Mouse (Mus musculus) heart, embryonic 14.5 days (tissue): ENCODE measurements around the gene Ifitm3. TPM values are rescaled to one million over a fixed set of nuclear protein-coding genes. Genes with fewer than 3 reads are reported as not detected.

Source experiments
- ATAC-seq: fragments of 200-750 bp; cut with Nextera tagmentation; 2 replicates; pipeline ENCODE4 v1.8.0; 2017; ENCODE audit warnings: low read depth, moderate TSS enrichment; ENCODE audit not compliant: insufficient number of reproducible peaks, insufficient read depth, low FRiP score
- H3K27ac ChIP-seq, 2 experiments: fragments of 200-500 bp in 1 of 2; fragments of 300-500 bp in 1 of 2; sonication (generic) in 1 of 2; replicated peaks in 1 of 2; 2 replicates each; pipeline ENCODE4 v1.5.1; 2012 to 2014; ENCODE audit warnings: low read depth in 2 of 2, low read length in 2 of 2, control low read depth in 1 of 2, mild to moderate bottlenecking in 1 of 2, mixed read lengths in 1 of 2; ENCODE audit not compliant: control insufficient read depth in 1 of 2, insufficient read depth in 1 of 2
- H3K27me3 ChIP-seq: fragments of 300-500 bp; sonication (generic); 2 replicates; pipeline ENCODE4 v1.6.1; 2014; ENCODE audit warnings: mild to moderate bottlenecking, low read length, control low read depth; ENCODE audit not compliant: control insufficient read depth, insufficient read depth
- H3K36me3 ChIP-seq: fragments of 300-500 bp; sonication (generic); 2 replicates; pipeline ENCODE4 v1.6.1; 2014; ENCODE audit warnings: mild to moderate bottlenecking, control low read depth, low read length, mixed read lengths; ENCODE audit not compliant: control insufficient read depth, insufficient read depth
- H3K4me1 ChIP-seq, 2 experiments: fragments of 200-500 bp in 1 of 2; fragments of 300-500 bp in 1 of 2; sonication (generic) in 1 of 2; 2 replicates each; pipeline ENCODE4 v1.6.1; 2012 to 2014; ENCODE audit warnings: low read length in 2 of 2, control low read depth in 1 of 2, mixed read lengths in 1 of 2; ENCODE audit not compliant: control insufficient read depth in 2 of 2, insufficient read depth in 2 of 2
- H3K4me2 ChIP-seq: fragments of 300-500 bp; sonication (generic); 2 replicates; pipeline ENCODE4 v1.6.1; 2014; ENCODE audit warnings: mild to moderate bottlenecking, low read length
- H3K4me3 ChIP-seq, 2 experiments: fragments of 200-500 bp in 1 of 2; fragments of 300-500 bp in 1 of 2; sonication (generic) in 1 of 2; 2 replicates each; pipeline ENCODE4 v1.5.1; 2012 to 2014; ENCODE audit warnings: low read length in 2 of 2, mild to moderate bottlenecking in 2 of 2, control low read depth in 1 of 2, low read depth in 1 of 2, moderate library complexity in 1 of 2; ENCODE audit not compliant: control insufficient read depth in 1 of 2, insufficient read depth in 1 of 2
- H3K9ac ChIP-seq: fragments of 300-500 bp; sonication (generic); 2 replicates; pipeline ENCODE4 v1.6.1; 2014; ENCODE audit warnings: mild to moderate bottlenecking, low read length
- H3K9me3 ChIP-seq: fragments of 300-500 bp; sonication (generic); 2 replicates; pipeline ENCODE4 v1.6.1; 2016; ENCODE audit warnings: low read length, control low read depth; ENCODE audit not compliant: control insufficient read depth
- WGBS: fragments of 180-500 bp; shearing (Covaris S2); extraction: QIAGEN DNeasy Blood & Tissue Kit; methylation state at CpG from one replicate; pipeline ENCODE4 v1.1.7; 2014; 5-methylcytosine and 5-hydroxymethylcytosine counted together
- polyA plus RNA-seq: library from polyadenylated mRNA; unstranded; fragments of >200 nt; fragmentation: Nextera tagmentation; extraction: Ambion mirVana; gene quantifications from 2 replicates; pipeline ENCODE4 v1.2.1, GENCODE M21; 2014

Gene Ifitm3
- polyA plus RNA-seq, 1 experiment from 2014 or later = 89.6 TPM

DNA sequence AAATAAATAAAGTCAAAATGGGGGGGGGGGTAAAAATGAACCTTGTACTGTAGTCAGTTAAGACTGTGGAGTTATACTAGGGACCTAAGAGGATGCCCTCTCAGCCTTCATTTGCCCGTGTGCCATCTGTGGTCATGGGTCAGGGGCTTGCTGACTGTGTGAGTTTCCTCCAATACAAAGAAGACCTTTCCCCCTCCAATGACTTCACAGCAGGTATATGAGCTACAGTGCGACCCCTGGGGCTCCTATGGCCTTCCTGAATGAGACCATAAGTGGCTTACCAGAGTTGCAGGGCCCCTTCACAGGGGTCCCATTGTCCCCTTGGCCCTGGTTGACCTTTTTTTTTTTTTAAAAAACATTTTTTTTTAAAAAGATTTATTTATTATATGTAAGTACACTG is 49.2 kb downstream of the Ifitm3 start:
- no peak overlapping the region for H3K27ac ChIP-seq
- H3K9me3 ChIP-seq = no peaks in the 10 kb centered on the region
- H3K9ac ChIP-seq = no peak overlapping the region
- H3K36me3 ChIP-seq = no peaks in the 10 kb centered on the region
- 60% methylated on average over 2 of the region's 2 CpGs for WGBS
- H3K4me2 ChIP-seq = no peak overlapping the region
- no peak overlapping the region for H3K4me3 ChIP-seq
- H3K27me3 ChIP-seq = 0 out of 2 replicates have a peak, but pooled peaks cover 3% of the 10 kb centered on the region
- no peak for ATAC-seq
- peaks cover 0 to 2% of the 10 kb centered on the region in 2 experiments; a peak in 2 of 4 replicates for H3K4me1 ChIP-seq

DNA sequence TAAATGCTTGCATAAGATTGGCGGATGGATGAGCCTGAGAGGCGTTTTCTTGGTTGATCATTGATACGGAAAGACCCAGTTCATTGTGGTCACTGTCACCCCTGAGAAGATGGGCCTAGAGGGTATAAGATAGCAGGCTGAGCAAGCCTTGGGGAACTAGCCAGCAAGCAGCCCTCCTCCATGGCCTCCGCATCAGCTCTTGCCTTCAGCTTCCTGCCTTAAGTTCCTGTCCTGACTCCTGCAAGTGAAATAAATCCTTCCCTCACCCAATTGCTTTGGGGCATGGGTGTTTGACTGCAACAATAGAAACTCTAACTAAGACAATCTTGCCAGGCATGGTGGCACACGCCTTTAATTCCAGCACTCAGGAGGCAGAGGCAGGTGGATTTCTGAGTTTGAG is 50.5 kb downstream of the Ifitm3 start:
- H3K27ac ChIP-seq = no peak overlapping the region
- ATAC-seq = no peak
- H3K4me3 ChIP-seq = no peak overlapping the region
- WGBS = 78% methylated on average over 5 of the region's 5 CpGs
- no peaks in the 10 kb centered on the region for H3K27me3 ChIP-seq
- peaks cover 0 to 7% of the 10 kb centered on the region in 2 experiments; a peak in 2 of 4 replicates for H3K4me1 ChIP-seq
- no peak overlapping the region for H3K9ac ChIP-seq
- H3K9me3 ChIP-seq = no peaks in the 10 kb centered on the region
- no peak overlapping the region for H3K4me2 ChIP-seq
- no peaks in the 10 kb centered on the region for H3K36me3 ChIP-seq

Other genes starting within 250 kb of the Ifitm3 start
- not detected in 2 replicates for gene Cyp2e1, start 247.0 kb downstream of the Ifitm3 start, polyA plus RNA-seq
- 0.31 TPM in 1 of 2 replicates, not detected in the other for gene Syce1, start 222.9 kb downstream of the Ifitm3 start, polyA plus RNA-seq
- gene Zfp941, start 188.6 kb downstream of the Ifitm3 start, polyA plus RNA-seq = 0.75 and 0.86 TPM in 2 replicates
- gene Urah, start 175.8 kb downstream of the Ifitm3 start, polyA plus RNA-seq = not detected in 2 replicates
- gene Scgb1c1, start 165.2 kb downstream of the Ifitm3 start, polyA plus RNA-seq = not detected in 2 replicates
- 0.12 TPM in 1 of 2 replicates, not detected in the other for gene Odf3, start 163.0 kb downstream of the Ifitm3 start, polyA plus RNA-seq
- not detected in 2 replicates for gene Gm45785, start 154.4 kb downstream of the Ifitm3 start, polyA plus RNA-seq
- 40.5 and 42.8 TPM in 2 replicates for gene Ric8a, start 153.8 kb downstream of the Ifitm3 start, polyA plus RNA-seq
- 35.0 and 39.5 TPM in 2 replicates for gene Bet1l, start 153.2 kb downstream of the Ifitm3 start, polyA plus RNA-seq
- 55.4 and 120 TPM in 2 replicates for gene Psmd13, start 128.8 kb downstream of the Ifitm3 start, polyA plus RNA-seq
- 48.4 and 57.2 TPM in 2 replicates for gene Sirt3, start 128.5 kb downstream of the Ifitm3 start, polyA plus RNA-seq
- gene Cox8b, start 110.3 kb downstream of the Ifitm3 start, polyA plus RNA-seq = 375 and 378 TPM in 2 replicates
- not detected in 2 replicates for gene Nlrp6, start 89.9 kb downstream of the Ifitm3 start, polyA plus RNA-seq
- 11.4 and 13.0 TPM in 2 replicates for gene Pgghg, start 69.4 kb downstream of the Ifitm3 start, polyA plus RNA-seq
- gene Ifitm5, start 60.5 kb downstream of the Ifitm3 start, polyA plus RNA-seq = 0.65 and 0.82 TPM in 2 replicates
- gene Gm45717, start 54.8 kb downstream of the Ifitm3 start, polyA plus RNA-seq = not detected in 2 replicates
- 615 and 692 TPM in 2 replicates for gene Ifitm2, start 54.8 kb downstream of the Ifitm3 start, polyA plus RNA-seq
- gene Ifitm1, start 43.5 kb downstream of the Ifitm3 start, polyA plus RNA-seq = 7.4 and 8.3 TPM in 2 replicates
- gene Ifitm6, start 7.2 kb upstream of the Ifitm3 start, polyA plus RNA-seq = 0.43 and 0.97 TPM in 2 replicates
- gene Gm17387, start 18.4 kb upstream of the Ifitm3 start, polyA plus RNA-seq = not detected in 2 replicates
- gene B4galnt4, start 50.3 kb upstream of the Ifitm3 start, polyA plus RNA-seq = 0.27 and 0.66 TPM in 2 replicates
- gene Pkp3, start 67.4 kb upstream of the Ifitm3 start, polyA plus RNA-seq = 0.23 TPM in 1 of 2 replicates, not detected in the other
- 2.8 TPM in 2 replicates for gene Sigirr, start 89.8 kb upstream of the Ifitm3 start, polyA plus RNA-seq
- gene Ano9, start 107.0 kb upstream of the Ifitm3 start, polyA plus RNA-seq = 0.34 TPM in 1 of 2 replicates, not detected in the other
- gene Ptdss2, start 111.6 kb upstream of the Ifitm3 start, polyA plus RNA-seq = 51.8 and 65.6 TPM in 2 replicates
- 109 and 116 TPM in 2 replicates for gene Rnh1, start 162.1 kb upstream of the Ifitm3 start, polyA plus RNA-seq
- 93.9 and 96.7 TPM in 2 replicates for gene Hras, start 183.2 kb upstream of the Ifitm3 start, polyA plus RNA-seq
- gene Lrrc56, start 183.4 kb upstream of the Ifitm3 start, polyA plus RNA-seq = 1.6 and 2.8 TPM in 2 replicates
- gene Lmntd2, start 203.3 kb upstream of the Ifitm3 start, polyA plus RNA-seq = 0.46 and 0.62 TPM in 2 replicates
- 12.1 and 12.4 TPM in 2 replicates for gene Rassf7, start 205.1 kb upstream of the Ifitm3 start, polyA plus RNA-seq
- gene Phrf1, start 218.0 kb upstream of the Ifitm3 start, polyA plus RNA-seq = 41.3 and 44.4 TPM in 2 replicates